ENCODE assay signal across 8 mouse cellular contexts in the genomic region with DNA sequence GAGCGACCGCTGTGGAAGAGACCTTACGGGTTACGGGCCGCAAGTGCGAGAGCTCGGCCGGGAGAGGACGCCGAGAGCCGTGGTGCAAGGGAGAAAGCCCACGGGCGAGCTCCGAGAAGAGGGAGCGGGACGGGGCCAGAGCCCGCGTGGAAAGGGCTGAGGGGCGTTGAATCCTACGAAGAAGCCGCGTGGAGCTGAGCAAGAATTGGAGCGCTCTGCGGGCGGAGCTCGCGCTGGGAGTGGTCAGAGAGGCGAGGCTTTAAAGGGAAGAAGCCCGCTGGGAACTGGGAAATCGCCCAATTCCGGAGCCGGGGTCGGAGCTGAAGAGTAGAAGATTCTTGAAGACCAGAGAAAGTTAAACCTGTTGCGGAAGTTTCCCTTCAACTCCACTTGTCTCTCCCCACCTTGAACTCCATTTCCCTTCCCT. TPM values are rescaled to one million over a fixed set of nuclear protein-coding genes. Genes with fewer than 3 reads are reported as not detected.
DNase-seq lines count a peak whose midpoint lies in the region; ATAC-seq and TF ChIP-seq lines count a peak whose summit lies in the region.

No protein-coding gene starts in this region.

- H3K27ac ChIP-seq in spleen, adult 2 months (ENCODE audit: insufficient read depth, low read length) = peak overlapping the region; percentile 14; the same call in 1 of the 2 replicates
- H3K27ac ChIP-seq in cortical plate, adult 2 months (ENCODE audit: insufficient read depth, low read length) = no peak overlapping the region
- peak overlapping the region; percentile 94 for H3K27ac ChIP-seq in intestine, embryonic 16.5 days (ENCODE audit: low read length)
- peak overlapping the region; percentile 53 for H3K27ac ChIP-seq in liver, adult 2 months (replicated peaks; ENCODE audit: insufficient read depth, low read depth, low read length)
- H3K27ac ChIP-seq in midbrain, embryonic 15.5 days = peak overlapping the region; percentile 30

- peak; percentile 15 for ATAC-seq in intestine, embryonic 16.5 days
- no peak for ATAC-seq in midbrain, embryonic 15.5 days (replicated peaks)

- H3K79me2 ChIP-seq in liver, adult 2 months (ENCODE audit: control insufficient read depth, insufficient read depth, low read length) = peaks cover 16% of the 10 kb centered on the region; the same call in 1 of the 2 replicates

- peak overlapping the region; percentile 63 for H3K4me2 ChIP-seq in intestine, embryonic 16.5 days (ENCODE audit: low read depth, low read length)
- H3K4me2 ChIP-seq in midbrain, embryonic 15.5 days = peak overlapping the region; percentile 90

- DNase-seq in spleen, adult 2 months (ENCODE audit: low read depth in 1 of 2, low spot score in 2 of 2) = no peak
- DNase-seq in spleen, postnatal 14 days (ENCODE audit: low spot score in 2 of 2) = no peak
- peak; percentile 28 to 73 for DNase-seq in gastrocnemius, postnatal 4 days (ENCODE audit: low spot score in 2 of 2)
- DNase-seq in liver, adult 2 months (ENCODE audit: extremely low read depth, low read depth, low spot score) = peak; percentile 67
- peak; percentile 57 to 77 for DNase-seq in urinary bladder, postnatal 36 days (ENCODE audit: low spot score in 2 of 2)

- no peaks in the 10 kb centered on the region for H3K27me3 ChIP-seq in spleen, adult 2 months (ENCODE audit: control insufficient read depth, insufficient read depth, low read length)
- H3K27me3 ChIP-seq in intestine, embryonic 16.5 days (replicated peaks; ENCODE audit: control insufficient read depth, insufficient read depth, low read length) = no peaks in the 10 kb centered on the region
- no peaks in the 10 kb centered on the region for H3K27me3 ChIP-seq in liver, adult 2 months (ENCODE audit: control insufficient read depth, insufficient read depth, low read length)
- H3K27me3 ChIP-seq in midbrain, embryonic 15.5 days (replicated peaks) = no peaks in the 10 kb centered on the region

- H3K4me1 ChIP-seq in spleen, adult 2 months (ENCODE audit: control insufficient read depth, insufficient read depth, insufficient read length) = peaks cover 9% of the 10 kb centered on the region
- H3K4me1 ChIP-seq in cortical plate, adult 2 months (ENCODE audit: control insufficient read depth, insufficient read depth, low read length) = no peaks in the 10 kb centered on the region; the same call in none of the 2 replicates
- peaks cover 30% of the 10 kb centered on the region for H3K4me1 ChIP-seq in intestine, embryonic 16.5 days (ENCODE audit: control insufficient read depth, insufficient read depth, low read length)
- H3K4me1 ChIP-seq in liver, adult 2 months (ENCODE audit: control insufficient read depth, insufficient read depth, low read length) = peaks cover 8% of the 10 kb centered on the region
- H3K4me1 ChIP-seq in midbrain, embryonic 15.5 days = peaks cover 25% of the 10 kb centered on the region

- peak overlapping the region; percentile 80 for H3K4me3 ChIP-seq in spleen, adult 2 months (ENCODE audit: extremely low read depth, insufficient read depth, insufficient read length)
- H3K4me3 ChIP-seq in cortical plate, adult 2 months (ENCODE audit: insufficient read depth, low read length) = peak overlapping the region; percentile 52
- peak overlapping the region; percentile 71 for H3K4me3 ChIP-seq in intestine, embryonic 16.5 days (ENCODE audit: low read length)
- H3K4me3 ChIP-seq in liver, adult 2 months (ENCODE audit: insufficient read depth, low read depth, low read length) = peak overlapping the region; percentile 87
- peak overlapping the region; percentile 68 for H3K4me3 ChIP-seq in midbrain, embryonic 15.5 days

- TF ChIP-seq CTCF in spleen, adult 2 months (IDR thresholded peaks at IDR 0.05; ENCODE audit: extremely low read depth, insufficient read depth, insufficient read length, insufficient replicate concordance) = no peak
- TF ChIP-seq CTCF in cortical plate, adult 2 months (IDR thresholded peaks at IDR 0.05; ENCODE audit: extremely low read depth, insufficient read depth, low read length) = no peak
- TF ChIP-seq CTCF in liver, adult 2 months (IDR thresholded peaks at IDR 0.05; ENCODE audit: low read depth, low read length) = no peak

- no peak for TF ChIP-seq POLR2A in spleen, adult 2 months (IDR thresholded peaks at IDR 0.05; ENCODE audit: low read depth, low read length)
- no peak; the same call in 1 of the 2 replicates for TF ChIP-seq POLR2A in cortical plate, adult 2 months (IDR thresholded peaks at IDR 0.05; ENCODE audit: extremely low read depth, insufficient read depth, low read length)
- peak; percentile 50; the same call in 1 of the 2 replicates for TF ChIP-seq POLR2A in liver, adult 2 months (IDR thresholded peaks at IDR 0.05; ENCODE audit: extremely low read depth, insufficient read depth, low read length)

- H3K36me3 ChIP-seq in spleen, adult 2 months (ENCODE audit: control insufficient read depth, insufficient read depth, low read length) = no peaks in the 10 kb centered on the region
- H3K36me3 ChIP-seq in intestine, embryonic 16.5 days (ENCODE audit: control insufficient read depth, insufficient read depth, low read length) = no peaks in the 10 kb centered on the region
- no peaks in the 10 kb centered on the region for H3K36me3 ChIP-seq in liver, adult 2 months (ENCODE audit: control insufficient read depth, insufficient read depth, low read length)
- H3K36me3 ChIP-seq in midbrain, embryonic 15.5 days (replicated peaks) = no peaks in the 10 kb centered on the region

- H3K9me3 ChIP-seq in intestine, embryonic 16.5 days (ENCODE audit: control insufficient read depth, low read length) = no peaks in the 10 kb centered on the region
- H3K9me3 ChIP-seq in midbrain, embryonic 15.5 days = no peaks in the 10 kb centered on the region

- WGBS in spleen, adult 2 months = 1% methylated on average over 34 of the region's 34 CpGs
- under 1% methylated on average over 34 of the region's 34 CpGs for WGBS in intestine, embryonic 16.5 days
- under 1% methylated on average over 34 of the region's 34 CpGs for WGBS in liver, adult 2 months
- under 1% methylated on average over 34 of the region's 34 CpGs for WGBS in midbrain, embryonic 15.5 days

- peak overlapping the region; percentile 72 for H3K9ac ChIP-seq in intestine, embryonic 16.5 days (ENCODE audit: low read depth, low read length)
- peak overlapping the region; percentile 68 for H3K9ac ChIP-seq in liver, adult 2 months (ENCODE audit: low read depth, low read length)
- 0 out of 2 replicates have a peak overlapping the region, but pooled peaks have one; percentile 9 for H3K9ac ChIP-seq in midbrain, embryonic 15.5 days

RNA-seq across cellular contexts. Expression of a gene that starts 0.4 kb away (rescaled TPM):
- polyA plus RNA-seq in spleen, adult 2 months (2012; rRNA removed) = 0.14 and 0.31 TPM in 2 replicates
- polyA plus RNA-seq in cortical plate, adult 2 months (2012; rRNA removed) = 1.0 and 1.2 TPM in 2 replicates
- 1 to 10 TPM; 1.7 to 2.0 TPM for total RNA-seq in gastrocnemius, postnatal 4 days (2021)
- polyA plus RNA-seq in intestine, embryonic 16.5 days (2015; fragmentation: Nextera tagmentation; extraction: Ambion mirVana) = 1.6 and 1.7 TPM in 2 replicates
- 0.65 and 1.0 TPM in 2 replicates for total RNA-seq in liver, adult 2 months (2014; rRNA removed)
- 0.19 and 0.24 TPM in 2 replicates for polyA plus RNA-seq in liver, adult 2 months (2012; rRNA removed)
- 1.1 and 1.4 TPM in 2 replicates for polyA plus RNA-seq in midbrain, embryonic 15.5 days (2015; fragmentation: Nextera tagmentation; extraction: Ambion mirVana)

RNA-seq across cellular contexts. Expression of a gene that starts 0.9 kb away (rescaled TPM):
- polyA plus RNA-seq in spleen, adult 2 months (2012; rRNA removed) = 11.0 and 12.5 TPM in 2 replicates
- polyA plus RNA-seq in cortical plate, adult 2 months (2012; rRNA removed) = 41.2 and 42.8 TPM in 2 replicates
- total RNA-seq in gastrocnemius, postnatal 4 days (2021) = 10 to 100 TPM; 66.3 to 67.7 TPM
- polyA plus RNA-seq in intestine, embryonic 16.5 days (2015; fragmentation: Nextera tagmentation; extraction: Ambion mirVana) = 7.8 TPM in 2 replicates
- 6.6 and 10.6 TPM in 2 replicates for total RNA-seq in liver, adult 2 months (2014; rRNA removed)
- 5.8 and 7.4 TPM in 2 replicates for polyA plus RNA-seq in liver, adult 2 months (2012; rRNA removed)
- 24.5 and 25.3 TPM in 2 replicates for polyA plus RNA-seq in midbrain, embryonic 15.5 days (2015; fragmentation: Nextera tagmentation; extraction: Ambion mirVana)

Comparison
In these comparisons a context has a peak if more than half of its experiments do, and no peak if none do; other contexts are left out.
1. DNase-seq: peak in gastrocnemius, postnatal 4 days (2 of 2), liver, adult 2 months (single experiment) and urinary bladder, postnatal 36 days (2 of 2); none in spleen, adult 2 months (0 of 2) and spleen, postnatal 14 days (0 of 2).
2. H3K9ac ChIP-seq: peak in every context shown above with its lines; median percentile 72 in intestine, embryonic 16.5 days; 68 in liver, adult 2 months; 9 in midbrain, embryonic 15.5 days.
3. Peak in every context shown above with its lines, with median percentiles within 50 percentile points of each other: H3K4me3 ChIP-seq.